Mouse (Mus musculus): ENCODE measurements around the gene Slc25a43. TPM values are rescaled to one million over a fixed set of nuclear protein-coding genes. Genes with fewer than 3 reads are reported as not detected.

Gene Slc25a43
- total and polyA plus RNA-seq, 3 experiments = 1.2 to 1.7 (median 1.5) TPM

DNA sequence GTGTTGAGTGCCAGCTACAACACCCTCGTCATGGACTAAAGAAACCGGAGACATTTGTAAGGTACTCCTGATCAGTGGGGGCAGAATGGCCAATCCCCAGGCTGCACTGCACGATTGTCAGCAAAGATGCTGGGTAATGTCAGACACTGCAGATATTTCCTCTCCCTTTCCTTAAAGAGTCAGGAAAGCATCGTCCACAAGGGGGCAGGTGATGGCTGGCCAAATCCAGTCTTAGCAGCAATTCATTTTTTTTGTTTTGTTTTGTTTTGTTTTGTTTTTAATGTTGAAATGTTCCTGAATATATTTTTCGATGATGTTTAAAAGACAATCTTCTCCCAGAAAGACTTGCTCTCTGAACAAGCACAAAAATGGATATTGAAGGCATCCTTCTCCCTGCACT is 67.9 kb downstream of the Slc25a43 start:
- dilution Hi-C loops (cut with MboI; ENCODE audit: extremely low pct_ligation_motif_present, extremely low pct_unique_long_range_greater_than_20kb, low sequenced_read_pairs) = no loop called here

DNA sequence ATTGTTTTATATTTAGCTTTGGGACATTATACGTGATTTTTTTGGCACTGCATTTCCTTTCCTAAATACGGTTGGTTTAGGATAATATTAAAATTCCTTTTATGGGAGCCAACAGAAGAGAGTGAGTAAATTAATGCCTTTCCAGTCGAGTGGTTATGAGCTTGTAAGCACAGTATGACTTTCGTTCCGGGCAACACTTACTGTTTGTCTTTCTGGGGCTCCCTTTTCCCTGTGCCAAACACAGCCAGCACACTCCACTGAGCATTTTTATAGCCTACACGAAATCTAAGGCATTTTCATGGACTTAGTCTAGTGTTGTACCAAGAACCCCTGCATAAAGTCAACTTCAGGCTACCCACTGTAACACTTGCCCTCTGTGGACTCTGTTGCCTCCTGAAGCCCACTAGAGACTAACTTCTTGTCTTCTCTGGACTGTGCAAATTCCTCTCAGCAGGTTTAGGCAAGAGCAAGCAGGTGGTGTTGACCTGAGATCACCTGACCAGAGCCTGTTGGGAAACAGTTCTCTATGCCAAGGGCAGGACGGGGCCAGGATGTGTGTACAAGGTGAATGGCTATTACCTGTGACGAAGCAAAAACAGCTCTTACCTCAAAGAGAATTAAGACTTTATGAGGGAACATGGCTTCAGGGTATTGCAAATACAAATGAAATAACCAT is 70.8 kb downstream of the Slc25a43 start:
- dilution Hi-C loops (cut with MboI; ENCODE audit: extremely low pct_ligation_motif_present, extremely low pct_unique_long_range_greater_than_20kb, low sequenced_read_pairs) (no loop called here), in situ Hi-C loops (cut with MboI; ENCODE audit: low pct_ligation_motif_present, low pct_unique_long_range_greater_than_20kb, low sequenced_read_pairs) (no loop called here)
- H3K9ac ChIP-seq (ENCODE audit: insufficient read depth, low read depth) = no peak overlapping the region
- no peaks in the 10 kb centered on the region for H3K79me2 ChIP-seq (replicated peaks; ENCODE audit: control insufficient read depth, extremely low read depth, insufficient read depth, poor library complexity, severe bottlenecking)
- no peaks in the 10 kb centered on the region for H3K9me3 ChIP-seq (replicated peaks; ENCODE audit: low read length)
- no peaks in the 10 kb centered on the region for H3K27me3 ChIP-seq (replicated peaks)
- H3K36me3 ChIP-seq (replicated peaks in 1 of 2; ENCODE audit: control insufficient read depth in 1 of 2, insufficient read depth in 1 of 2, low read length in 1 of 2) = no peaks in the 10 kb centered on the region
- no peak overlapping the region for H3K27ac ChIP-seq (ENCODE audit: insufficient read depth, low read depth)
- DNase-seq (ENCODE audit: extremely low read depth) = no peak
- no peak overlapping the region for H3K4me2 ChIP-seq (ENCODE audit: insufficient read depth, low read depth, poor library complexity, severe bottlenecking)
- peaks cover 0 to 14% of the 10 kb centered on the region in 2 experiments; a peak in 2 of 4 replicates for H3K4me1 ChIP-seq (ENCODE audit: control insufficient read depth in 1 of 2, insufficient read depth in 2 of 2)
- TF ChIP-seq GABPA (IDR thresholded peaks at IDR 0.05; ENCODE audit: insufficient replicate concordance, low read depth, low read length) (no peak), UBTF (IDR thresholded peaks at IDR 0.05; ENCODE audit: low read depth, low read length) (no peak)
- no peak overlapping the region for H3K4me3 ChIP-seq (replicated peaks in 1 of 3; ENCODE audit: low read depth in 2 of 3, low read length in 2 of 3, poor library complexity in 1 of 3)

More for the DNA sequence above, 67.9 kb downstream of the Slc25a43 start:
- H3K27ac ChIP-seq (ENCODE audit: insufficient read depth, low read depth) = no peak overlapping the region
- H3K4me1 ChIP-seq (ENCODE audit: control insufficient read depth in 1 of 2, insufficient read depth in 2 of 2) = peaks cover 0 to 12% of the 10 kb centered on the region in 2 experiments; a peak in 2 of 4 replicates
- peak; percentile 32 for DNase-seq (ENCODE audit: extremely low read depth)
- no peak overlapping the region for H3K9ac ChIP-seq (ENCODE audit: insufficient read depth, low read depth)
- TF ChIP-seq RAD21 (IDR thresholded peaks at IDR 0.05; ENCODE audit: low read depth, low read length) (peak; percentile 40), ZMIZ1 (IDR thresholded peaks at IDR 0.05; ENCODE audit: low read depth, low read length) (no peak), ZKSCAN1 (IDR thresholded peaks at IDR 0.05; ENCODE audit: borderline replicate concordance, low read depth, low read length) (no peak), E2F4 (IDR thresholded peaks at IDR 0.05; ENCODE audit: insufficient replicate concordance, low read depth, low read length) (no peak), SMC3 (IDR thresholded peaks at IDR 0.05; ENCODE audit: low read depth, low read length) (peak; percentile 59), ZNF384 (IDR thresholded peaks at IDR 0.05; ENCODE audit: low read depth, low read length) (0 out of 2 replicates have a peak, but pooled peaks have one; percentile 38), CTCF (conservative IDR thresholded peaks at IDR 0.05 in 1 of 2, IDR thresholded peaks at IDR 0.05 in 1 of 2; ENCODE audit: low read depth in 2 of 2, low read length in 2 of 2) (peak; percentile 10 to 67; a peak in 2 of 4 replicates)
- H3K4me3 ChIP-seq (replicated peaks in 1 of 3; ENCODE audit: low read depth in 2 of 3, low read length in 2 of 3, poor library complexity in 1 of 3) = no peak overlapping the region
- no peak overlapping the region for H3K4me2 ChIP-seq (ENCODE audit: insufficient read depth, low read depth, poor library complexity, severe bottlenecking)
- H3K36me3 ChIP-seq (replicated peaks in 1 of 2; ENCODE audit: control insufficient read depth in 1 of 2, insufficient read depth in 1 of 2, low read length in 1 of 2) = no peaks in the 10 kb centered on the region
- in situ Hi-C loops (cut with MboI; ENCODE audit: low pct_ligation_motif_present, low pct_unique_long_range_greater_than_20kb, low sequenced_read_pairs) = no loop called here
- H3K79me2 ChIP-seq (replicated peaks; ENCODE audit: control insufficient read depth, extremely low read depth, insufficient read depth, poor library complexity, severe bottlenecking) = no peaks in the 10 kb centered on the region
- H3K9me3 ChIP-seq (replicated peaks; ENCODE audit: low read length) = no peaks in the 10 kb centered on the region
- no peaks in the 10 kb centered on the region for H3K27me3 ChIP-seq (replicated peaks)

- Histone ChIP-seq H3K27ac (ENCODE audit: insufficient read depth, low read depth) (no peak overlapping the region), H3K4me1 (ENCODE audit: control insufficient read depth in 1 of 2, insufficient read depth in 2 of 2) (peaks cover 0 to 14% of the 10 kb centered on the region in 2 experiments; a peak in 2 of 4 replicates), H3K4me3 (replicated peaks in 1 of 3; ENCODE audit: low read depth in 2 of 3, low read length in 2 of 3, poor library complexity in 1 of 3) (no peak overlapping the region), H3K27me3 (replicated peaks) (no peaks in the 10 kb centered on the region), H3K9me3 (replicated peaks; ENCODE audit: low read length) (no peaks in the 10 kb centered on the region), H3K79me2 (replicated peaks; ENCODE audit: control insufficient read depth, extremely low read depth, insufficient read depth, poor library complexity, severe bottlenecking) (no peaks in the 10 kb centered on the region), H3K36me3 (replicated peaks in 1 of 2; ENCODE audit: control insufficient read depth in 1 of 2, insufficient read depth in 1 of 2, low read length in 1 of 2) (no peaks in the 10 kb centered on the region), H3K4me2 (ENCODE audit: insufficient read depth, low read depth, poor library complexity, severe bottlenecking) (no peak overlapping the region), H3K9ac (ENCODE audit: insufficient read depth, low read depth) (no peak overlapping the region)
- in situ Hi-C loops (cut with MboI; ENCODE audit: low pct_ligation_motif_present, low pct_unique_long_range_greater_than_20kb, low sequenced_read_pairs) (no loop called here), dilution Hi-C loops (cut with MboI; ENCODE audit: extremely low pct_ligation_motif_present, extremely low pct_unique_long_range_greater_than_20kb, low sequenced_read_pairs) (no loop called here)
- TF ChIP-seq POLR2AphosphoS2 (IDR thresholded peaks at IDR 0.05; ENCODE audit: low read depth, low read length) (no peak), PAX5 (IDR thresholded peaks at IDR 0.05; ENCODE audit: low read length) (no peak), MAZ (IDR thresholded peaks at IDR 0.05; ENCODE audit: low read depth, low read length) (no peak), CTCF (conservative IDR thresholded peaks at IDR 0.05 in 1 of 2, IDR thresholded peaks at IDR 0.05 in 1 of 2; ENCODE audit: low read depth in 2 of 2, low read length in 2 of 2) (no peak), TCF12 (IDR thresholded peaks at IDR 0.05; ENCODE audit: low read depth, low read length) (no peak), ELF1 (IDR thresholded peaks at IDR 0.05; ENCODE audit: low read depth, low read length) (no peak), BHLHE40 (IDR thresholded peaks at IDR 0.05; ENCODE audit: low read depth, low read length) (no peak), RAD21 (IDR thresholded peaks at IDR 0.05; ENCODE audit: low read depth, low read length) (no peak)
- DNase-seq (ENCODE audit: extremely low read depth) = no peak
Measured at GRCm38 (mm10) chrX:36815022-36815421, 71.6 kb downstream of the Slc25a43 start.
